Mouse (Mus musculus): ENCODE data around the gene Gm21969. TPM values are rescaled to one million over a fixed set of nuclear protein-coding genes. Genes with fewer than 3 reads are reported as not detected.
A peak's percentile ranks its signal among the peaks of the same experiment; 100 is the strongest.

Gene Gm21969
- polyA plus RNA-seq, 1 experiment from 2014 or later = not detected

- H3K4me1 ChIP-seq = no peaks in the 10 kb centered on the region
- no peak overlapping the region for H3K9ac ChIP-seq
- H3K4me2 ChIP-seq (replicated peaks) = no peak overlapping the region
- H3K36me3 ChIP-seq = no peaks in the 10 kb centered on the region
- no peak overlapping the region for H3K27ac ChIP-seq
- H3K27me3 ChIP-seq (replicated peaks) = no peaks in the 10 kb centered on the region
- H3K4me3 ChIP-seq = no peak overlapping the region
- ATAC-seq (ENCODE audit: low FRiP score, low read depth) = no peak
- WGBS = 57% methylated on average over 9 of the region's 9 CpGs
- no peaks in the 10 kb centered on the region for H3K9me3 ChIP-seq
These were observed 85.1 kb downstream of the Gm21969 start for GRCm38 (mm10) chr4:139688058-139688457.

GRCm38 (mm10) chr4:139689627-139690269 lies 86.8 kb downstream of the Gm21969 start:
- no peak for ATAC-seq (ENCODE audit: low FRiP score, low read depth)
- Histone ChIP-seq H3K4me2 (replicated peaks) (no peak overlapping the region), H3K9me3 (no peaks in the 10 kb centered on the region), H3K4me1 (no peaks in the 10 kb centered on the region), H3K27ac (no peak overlapping the region), H3K36me3 (no peaks in the 10 kb centered on the region), H3K4me3 (no peak overlapping the region), H3K9ac (no peak overlapping the region), H3K27me3 (replicated peaks) (no peaks in the 10 kb centered on the region)
- 34% methylated on average over 7 of the region's 7 CpGs for WGBS

- Histone ChIP-seq H3K36me3 (no peaks in the 10 kb centered on the region), H3K27me3 (replicated peaks) (no peaks in the 10 kb centered on the region), H3K4me2 (replicated peaks) (no peak overlapping the region), H3K27ac (no peak overlapping the region), H3K4me3 (no peak overlapping the region), H3K4me1 (peaks cover 9% of the 10 kb centered on the region; the same call in 1 of the 2 replicates), H3K9ac (no peak overlapping the region), H3K9me3 (no peaks in the 10 kb centered on the region)
- no peak for ATAC-seq (ENCODE audit: low FRiP score, low read depth)
- WGBS = 52% methylated on average over 5 of the region's 5 CpGs
These were observed 90.3 kb downstream of the Gm21969 start for GRCm38 (mm10) chr4:139693315-139693714.

GRCm38 (mm10) chr4:139697755-139698154 lies 94.8 kb downstream of the Gm21969 start:
- H3K4me1 ChIP-seq = peaks cover 9% of the 10 kb centered on the region; the same call in 1 of the 2 replicates
- no peaks in the 10 kb centered on the region for H3K9me3 ChIP-seq
- no peak overlapping the region for H3K9ac ChIP-seq
- no peak overlapping the region for H3K27ac ChIP-seq
- no peak overlapping the region for H3K4me3 ChIP-seq
- H3K4me2 ChIP-seq (replicated peaks) = peak overlapping the region; percentile 6; the same call in 1 of the 2 replicates
- under 1% methylated on average over 9 of the region's 9 CpGs for WGBS
- no peaks in the 10 kb centered on the region for H3K27me3 ChIP-seq (replicated peaks)
- no peaks in the 10 kb centered on the region for H3K36me3 ChIP-seq
- ATAC-seq (ENCODE audit: low FRiP score, low read depth) = peak; percentile 29; the same call in 1 of the 2 replicates

GRCm38 (mm10) chr4:139698602-139699001 lies 95.6 kb downstream of the Gm21969 start:
- no peak overlapping the region for H3K27ac ChIP-seq
- H3K4me3 ChIP-seq = no peak overlapping the region
- WGBS = 58% methylated on average over 8 of the region's 8 CpGs
- no peak overlapping the region for H3K9ac ChIP-seq
- H3K9me3 ChIP-seq = no peaks in the 10 kb centered on the region
- H3K27me3 ChIP-seq (replicated peaks) = no peaks in the 10 kb centered on the region
- peaks cover 9% of the 10 kb centered on the region; the same call in 1 of the 2 replicates for H3K4me1 ChIP-seq
- no peak for ATAC-seq (ENCODE audit: low FRiP score, low read depth)
- H3K4me2 ChIP-seq (replicated peaks) = no peak overlapping the region
- H3K36me3 ChIP-seq = no peaks in the 10 kb centered on the region

- ATAC-seq (ENCODE audit: low FRiP score, low read depth) = no peak
- H3K27me3 ChIP-seq (replicated peaks) = no peaks in the 10 kb centered on the region
- H3K4me3 ChIP-seq = no peak overlapping the region
These were observed 99.9 kb downstream of the Gm21969 start for GRCm38 (mm10) chr4:139702914-139703313.

GRCm38 (mm10) chr4:139703468-139703867 lies 100.5 kb downstream of the Gm21969 start:
- H3K4me1 ChIP-seq = no peaks in the 10 kb centered on the region
- no peak overlapping the region for H3K9ac ChIP-seq
- no peak overlapping the region for H3K4me3 ChIP-seq
- H3K27ac ChIP-seq = no peak overlapping the region
- WGBS = 86% methylated on average over 11 of the region's 11 CpGs
- no peaks in the 10 kb centered on the region for H3K36me3 ChIP-seq
- no peak overlapping the region for H3K4me2 ChIP-seq (replicated peaks)
- no peak for ATAC-seq (ENCODE audit: low FRiP score, low read depth)
- H3K27me3 ChIP-seq (replicated peaks) = no peaks in the 10 kb centered on the region
- no peaks in the 10 kb centered on the region for H3K9me3 ChIP-seq

More at GRCm38 (mm10) chr4:139702914-139703313, 99.9 kb downstream of the Gm21969 start:
- H3K9me3 ChIP-seq = no peaks in the 10 kb centered on the region
- no peak overlapping the region for H3K4me2 ChIP-seq (replicated peaks)
- no peaks in the 10 kb centered on the region for H3K36me3 ChIP-seq
- WGBS = 66% methylated on average over 4 of the region's 4 CpGs
- peaks cover 2% of the 10 kb centered on the region; the same call in 1 of the 2 replicates for H3K4me1 ChIP-seq
- no peak overlapping the region for H3K27ac ChIP-seq
- no peak overlapping the region for H3K9ac ChIP-seq

- Histone ChIP-seq H3K4me3 (no peak overlapping the region), H3K4me2 (replicated peaks) (no peak overlapping the region), H3K27me3 (replicated peaks) (no peaks in the 10 kb centered on the region; the same call in 1 of the 2 replicates), H3K4me1 (peaks cover 9% of the 10 kb centered on the region), H3K36me3 (no peaks in the 10 kb centered on the region), H3K9me3 (no peaks in the 10 kb centered on the region), H3K27ac (no peak overlapping the region), H3K9ac (no peak overlapping the region)
- WGBS = 96% methylated on average over 5 of the region's 5 CpGs
- ATAC-seq (ENCODE audit: low FRiP score, low read depth) = no peak
These were observed 103.0 kb downstream of the Gm21969 start for GRCm38 (mm10) chr4:139705986-139706385.

- Histone ChIP-seq H3K9ac (no peak overlapping the region), H3K9me3 (no peaks in the 10 kb centered on the region), H3K27me3 (replicated peaks) (peaks cover 3% of the 10 kb centered on the region; the same call in 1 of the 2 replicates), H3K36me3 (no peaks in the 10 kb centered on the region), H3K27ac (no peak overlapping the region), H3K4me3 (no peak overlapping the region), H3K4me2 (replicated peaks) (peak overlapping the region; percentile 0; the same call in 1 of the 2 replicates), H3K4me1 (peaks cover 15% of the 10 kb centered on the region)
- peak; percentile 33; the same call in 1 of the 2 replicates for ATAC-seq (ENCODE audit: low FRiP score, low read depth)
- 26% methylated on average over 25 of the region's 25 CpGs for WGBS
These were observed 107.7 kb downstream of the Gm21969 start for GRCm38 (mm10) chr4:139710467-139711334.

Small RNA genes within 50 kb of the gene (microRNA-seq; reads per million reads assigned to microRNA genes)
- gene Gm25571 = not detected
- gene Mir7020 = not detected

Other genes starting within 250 kb of the Gm21969 start
- 7.3 and 7.9 TPM in 2 replicates for gene Iffo2, start 72.6 kb upstream of the Gm21969 start, polyA plus RNA-seq (2016; fragmentation: Nextera tagmentation; extraction: Ambion mirVana)
- 20.4 and 21.6 TPM in 2 replicates for gene Aldh4a1, start 19.7 kb downstream of the Gm21969 start, polyA plus RNA-seq (2016; fragmentation: Nextera tagmentation; extraction: Ambion mirVana)
- gene Tas1r2, start 50.4 kb downstream of the Gm21969 start, polyA plus RNA-seq (2016; fragmentation: Nextera tagmentation; extraction: Ambion mirVana) = not detected in 2 replicates
- gene Pax7, start 230.3 kb downstream of the Gm21969 start, polyA plus RNA-seq (2016; fragmentation: Nextera tagmentation; extraction: Ambion mirVana) = 2.3 and 2.7 TPM in 2 replicates